Mouse (Mus musculus) liver, embryonic 14.5 days (tissue): Measurements from ENCODE around the gene B3gnt2.

Experiments
- CTCF ChIP-seq: IDR thresholded peaks from 2 replicates; pipeline ENCODE4 v1.5.1; 2016; ENCODE audit warnings: antibody characterized with exemption, low read depth, control low read depth
- EP300 ChIP-seq: IDR thresholded peaks from 2 replicates; pipeline ENCODE4 v1.6.1; 2016; ENCODE audit warnings: antibody characterized with exemption, low read depth

GRCm38 (mm10) chr11:22766238-22766637, 94.5 kb downstream of the B3gnt2 start:
- TF ChIP-seq CTCF (no peak), EP300 (no peak)
